Mouse (Mus musculus) heart, postnatal 0 days (tissue): Measurements from ENCODE around the gene Ghr. TPM values are rescaled to one million over a fixed set of nuclear protein-coding genes. Genes with fewer than 3 reads are reported as not detected.

Experiments used
- ATAC-seq: fragments of 200-750 bp; cut with Nextera tagmentation; 2 replicates; pipeline ENCODE4 v1.8.0; 2017; ENCODE audit warnings: low read depth, moderate number of reproducible peaks, moderate library complexity; ENCODE audit not compliant: insufficient read depth
- DNase-seq: peaks from one replicate; pipeline ENCODE4 v3.0.0-alpha.2; 2016; ENCODE audit warnings: low spot score
- H3K27ac ChIP-seq: fragments of 300-500 bp; sonication (generic); 2 replicates; pipeline ENCODE4 v1.5.1; 2014; ENCODE audit warnings: low read depth, mild to moderate bottlenecking
- H3K27me3 ChIP-seq: fragments of 300-500 bp; sonication (generic); 2 replicates; pipeline ENCODE4 v1.6.1; 2014; ENCODE audit warnings: low read length, mixed read lengths; ENCODE audit not compliant: control insufficient read depth, insufficient read depth
- H3K36me3 ChIP-seq: fragments of 300-500 bp; sonication (generic); replicated peaks from 2 replicates; pipeline ENCODE4 v1.6.1; 2014; ENCODE audit warnings: low read length, mixed read lengths; ENCODE audit not compliant: control insufficient read depth, insufficient read depth
- H3K4me1 ChIP-seq: fragments of 300-500 bp; sonication (generic); 2 replicates; pipeline ENCODE4 v1.6.1; 2014; ENCODE audit warnings: antibody characterized with exemption; ENCODE audit not compliant: control insufficient read depth, insufficient read depth
- H3K4me2 ChIP-seq: fragments of 300-500 bp; sonication (generic); 2 replicates; pipeline ENCODE4 v1.6.1; 2014; ENCODE audit warnings: low read depth, mild to moderate bottlenecking, low read length, moderate library complexity
- H3K4me3 ChIP-seq: fragments of 300-500 bp; sonication (generic); 2 replicates; pipeline ENCODE4 v1.5.1; 2014; ENCODE audit warnings: low read depth, low read length
- H3K9ac ChIP-seq: fragments of 300-500 bp; sonication (generic); replicated peaks from 2 replicates; pipeline ENCODE4 v1.6.1; 2014; ENCODE audit warnings: low read depth, low read length, mixed read lengths
- H3K9me3 ChIP-seq: fragments of 300-500 bp; sonication (generic); replicated peaks from 2 replicates; pipeline ENCODE4 v1.6.1; 2016; ENCODE audit warnings: low read length; ENCODE audit not compliant: control insufficient read depth
- CTCF ChIP-seq: IDR thresholded peaks from 2 replicates; pipeline ENCODE4 v1.5.1; 2016; ENCODE audit warnings: antibody characterized with exemption, control low read depth, low read depth
- EP300 ChIP-seq: IDR thresholded peaks from 2 replicates; pipeline ENCODE4 v1.6.1; 2016; ENCODE audit warnings: antibody characterized with exemption, low read depth
- WGBS: fragments of 180-500 bp; shearing (Covaris S2); extraction: QIAGEN DNeasy Blood & Tissue Kit; methylation state at CpG from one replicate; pipeline ENCODE4 v1.1.7; 2014; 5-methylcytosine and 5-hydroxymethylcytosine counted together
- polyA plus RNA-seq: library from polyadenylated mRNA; unstranded; fragments of >200 nt; fragmentation: Nextera tagmentation; extraction: Ambion mirVana; gene quantifications from 2 replicates; pipeline ENCODE4 v1.2.1, GENCODE M21; 2015
- total RNA-seq: library from RNA; depleted of rRNA; stranded (reverse); fragments of >200 nt; gene quantifications from 2 replicates; pipeline ENCODE4 v1.2.3, GENCODE M21; 2014; ENCODE audit warnings: low replicate concordance; rRNA removed

Ghr gene
- total RNA-seq (45.1 and 57.3 TPM in 2 replicates), polyA plus RNA-seq (67.5 and 70.5 TPM in 2 replicates)

DNA sequence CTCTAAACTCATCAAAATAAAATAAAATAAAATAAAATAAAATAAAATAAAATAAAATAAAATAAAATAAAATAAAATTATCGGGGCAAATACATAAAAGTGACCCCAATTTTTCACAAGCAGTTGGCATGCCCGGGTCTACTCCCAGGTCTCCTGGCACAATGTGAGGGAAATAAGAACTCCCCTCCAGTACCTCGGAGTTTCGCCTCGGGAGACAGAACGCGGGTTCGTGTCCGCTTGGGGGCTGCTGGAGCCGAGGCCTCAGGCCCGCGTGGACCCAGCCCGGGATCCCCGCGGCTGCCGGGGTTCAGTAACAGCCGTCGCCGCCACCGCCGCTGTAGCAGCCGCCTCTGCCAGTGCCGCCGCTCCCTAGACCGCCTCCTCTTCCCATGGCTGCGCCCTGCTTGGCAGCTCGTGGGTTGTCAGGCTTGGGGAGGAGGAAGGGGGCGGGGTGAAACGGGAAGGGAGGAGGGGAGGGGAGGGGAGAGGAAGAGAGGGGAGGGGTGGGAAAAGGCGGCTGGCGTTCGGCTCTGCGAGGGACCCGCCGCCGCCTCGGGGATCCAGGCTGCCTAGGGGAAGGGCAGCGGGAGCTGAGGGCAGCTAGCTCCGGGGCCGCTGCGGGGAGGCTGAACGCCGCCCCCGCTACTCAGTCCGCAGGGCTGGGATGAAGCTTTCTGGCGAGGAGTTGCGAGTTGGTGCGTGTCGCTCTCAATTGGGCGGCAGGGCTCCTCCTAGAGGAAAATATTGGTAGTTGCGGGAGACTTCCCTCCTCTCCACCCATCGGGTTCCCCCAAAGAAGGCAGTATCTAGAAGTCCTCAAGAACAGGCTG is at the start of gene Ghr:
TSS of gene Ghr (minus strand) at position 686 of the 830 bp plus-strand sequence.
- Histone ChIP-seq H3K4me2 (peak within 1 kb of the TSS; percentile 66), H3K27ac (peak within 1 kb of the TSS; percentile 98), H3K4me3 (peak within 1 kb of the TSS; percentile 98), H3K4me1 (peaks cover 18% of the 10 kb centered on the region), H3K9me3 (no peaks in the 10 kb centered on the region), H3K36me3 (no peaks in the 10 kb centered on the region), H3K27me3 (no peaks in the 10 kb centered on the region), H3K9ac (peak within 1 kb of the TSS; percentile 88)
- peak; percentile 90 for DNase-seq
- under 1% methylated on average over 42 of the region's 52 CpGs for WGBS
- peak; percentile 88 for ATAC-seq
- peak; percentile 79 for TF ChIP-seq CTCF
- TF ChIP-seq EP300, result no peak

DNA sequence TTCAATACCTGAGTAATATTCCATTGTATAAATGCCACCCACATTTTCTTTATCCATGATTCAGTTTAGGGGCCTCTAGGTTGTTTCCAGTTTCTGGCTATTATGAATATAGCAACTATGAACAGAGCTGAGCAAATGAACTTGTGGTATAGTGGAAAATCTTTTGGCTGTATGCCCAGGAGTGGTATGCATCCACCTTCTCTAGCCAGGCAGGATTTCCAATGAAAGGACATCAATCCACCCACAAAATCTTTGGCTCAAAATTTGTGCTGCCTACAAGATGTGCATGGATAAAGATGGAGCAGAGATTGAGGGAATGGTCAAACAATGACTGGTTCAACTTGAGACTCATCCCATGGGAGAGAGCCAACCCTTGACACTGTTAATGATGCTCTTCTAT is 39.5 kb upstream of the Ghr start:
- no peaks in the 10 kb centered on the region for H3K9me3 ChIP-seq
- ATAC-seq, result no peak
- no peaks in the 10 kb centered on the region for H3K4me1 ChIP-seq
- H3K27me3 ChIP-seq, result no peaks in the 10 kb centered on the region
- TF ChIP-seq EP300 (no peak), CTCF (no peak)
- H3K4me3 ChIP-seq, result no peak overlapping the region
- H3K36me3 ChIP-seq, result no peaks in the 10 kb centered on the region
- H3K4me2 ChIP-seq, result no peak overlapping the region
- DNase-seq, result no peak
- H3K9ac ChIP-seq, result no peak overlapping the region
- no peak overlapping the region for H3K27ac ChIP-seq

DNA sequence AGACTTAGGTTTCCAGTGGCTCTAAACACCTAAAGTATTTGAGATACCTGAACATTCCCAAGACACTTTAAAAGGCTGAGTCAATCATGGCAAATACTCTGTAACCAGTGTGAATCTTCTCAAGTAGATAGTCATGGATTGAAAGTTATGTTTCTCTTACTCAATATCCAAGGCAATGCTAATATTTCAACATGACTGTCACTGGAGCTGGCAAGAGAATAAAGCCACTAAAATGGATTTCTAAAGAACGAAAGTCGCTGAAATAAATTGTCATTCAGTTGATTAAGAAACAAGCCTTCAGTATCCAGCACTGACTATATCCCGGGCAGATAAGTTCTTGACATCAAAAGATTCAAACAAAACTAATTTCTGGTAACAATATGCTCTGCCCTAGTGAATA is 37.1 kb upstream of the Ghr start:
- Histone ChIP-seq H3K4me2 (no peak overlapping the region), H3K36me3 (no peaks in the 10 kb centered on the region), H3K4me1 (no peaks in the 10 kb centered on the region), H3K27ac (no peak overlapping the region), H3K27me3 (no peaks in the 10 kb centered on the region), H3K4me3 (no peak overlapping the region), H3K9ac (no peak overlapping the region), H3K9me3 (no peaks in the 10 kb centered on the region)
- ATAC-seq (no peak), DNase-seq (no peak)
- WGBS, result 85% methylated on average over 3 of the region's 3 CpGs
- TF ChIP-seq CTCF, result no peak
- TF ChIP-seq EP300, result no peak

DNA sequence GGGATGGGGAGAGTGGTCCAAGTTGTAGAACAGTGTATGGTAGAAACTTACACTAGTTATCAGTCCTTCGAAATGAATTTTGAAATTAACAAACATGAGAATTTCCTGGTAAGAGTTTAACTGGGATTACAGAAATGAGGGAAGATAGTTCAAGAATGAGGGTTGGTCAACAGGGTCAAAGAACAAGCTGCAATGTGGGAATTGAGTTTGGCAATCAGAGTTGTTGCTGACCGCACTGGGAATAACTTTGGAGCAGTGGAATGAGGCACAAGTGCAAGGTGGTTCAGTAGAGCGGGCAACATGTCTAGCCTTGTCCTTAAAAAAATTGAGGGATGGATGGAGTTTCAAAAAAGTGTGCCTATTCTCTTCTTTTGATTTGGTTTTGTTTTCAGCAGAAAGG is 35.0 kb upstream of the Ghr start:
- Histone ChIP-seq H3K4me2 (no peak overlapping the region), H3K27ac (no peak overlapping the region), H3K36me3 (no peaks in the 10 kb centered on the region), H3K4me3 (no peak overlapping the region), H3K9me3 (no peaks in the 10 kb centered on the region), H3K9ac (no peak overlapping the region), H3K4me1 (no peaks in the 10 kb centered on the region), H3K27me3 (no peaks in the 10 kb centered on the region)
- TF ChIP-seq EP300 (no peak), CTCF (no peak)
- no peak for DNase-seq
- ATAC-seq, result no peak
- 87% methylated on average over 3 of the region's 3 CpGs for WGBS

DNA sequence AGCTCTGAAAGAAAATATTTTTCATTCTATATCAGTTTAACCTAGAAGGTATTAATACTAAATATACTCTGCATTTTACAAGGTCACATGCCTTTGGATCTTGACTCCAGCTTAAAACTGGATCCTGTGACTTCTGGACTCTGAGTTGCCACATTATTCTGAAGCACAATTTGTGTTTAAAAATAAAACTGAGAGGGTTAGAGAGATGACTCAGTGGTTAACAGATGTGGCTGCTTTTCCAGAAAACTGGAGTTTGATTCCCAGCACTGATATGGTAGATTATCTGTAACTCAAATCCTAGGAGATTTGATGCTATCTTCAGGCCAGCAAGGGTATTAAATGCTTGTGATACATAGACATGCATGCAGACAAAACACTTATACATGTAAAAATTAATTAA is 28.7 kb upstream of the Ghr start:
- no peaks in the 10 kb centered on the region for H3K4me1 ChIP-seq
- H3K36me3 ChIP-seq, result no peaks in the 10 kb centered on the region
- no peak overlapping the region for H3K9ac ChIP-seq
- no peak overlapping the region for H3K4me2 ChIP-seq
- TF ChIP-seq EP300, result no peak
- no peak overlapping the region for H3K27ac ChIP-seq
- DNase-seq (no peak), ATAC-seq (no peak)
- no peaks in the 10 kb centered on the region for H3K27me3 ChIP-seq
- no peaks in the 10 kb centered on the region for H3K9me3 ChIP-seq
- H3K4me3 ChIP-seq, result no peak overlapping the region

DNA sequence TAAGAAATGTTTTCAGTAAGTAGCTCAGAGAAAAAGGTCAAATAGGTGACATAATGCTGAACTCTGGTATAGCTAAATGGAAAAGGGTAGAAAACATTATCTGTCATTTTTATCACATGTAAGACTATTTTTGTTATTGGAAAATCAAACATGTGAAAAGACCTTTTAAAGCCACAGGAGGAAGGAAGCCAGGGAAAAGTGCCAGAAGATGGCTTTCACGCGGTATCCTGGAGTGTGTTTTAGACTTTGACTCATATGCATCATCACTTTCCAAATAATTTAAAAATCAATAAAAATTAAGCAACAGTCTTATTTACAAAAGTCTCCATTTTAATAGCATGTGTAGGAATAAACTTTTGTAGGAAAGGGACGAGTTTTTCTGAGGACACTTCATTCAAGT is 24.7 kb upstream of the Ghr start:
- H3K4me2 ChIP-seq, result no peak overlapping the region
- H3K9ac ChIP-seq, result no peak overlapping the region
- ATAC-seq, result no peak
- 69% methylated on average over 3 of the region's 3 CpGs for WGBS
- H3K9me3 ChIP-seq, result no peaks in the 10 kb centered on the region
- H3K4me3 ChIP-seq, result no peak overlapping the region
- no peak for TF ChIP-seq EP300
- no peak for TF ChIP-seq CTCF
- H3K4me1 ChIP-seq, result no peaks in the 10 kb centered on the region
- H3K27me3 ChIP-seq, result no peaks in the 10 kb centered on the region
- no peak overlapping the region for H3K27ac ChIP-seq
- DNase-seq, result no peak
- H3K36me3 ChIP-seq, result no peaks in the 10 kb centered on the region
